Mouse (Mus musculus): Measurements from ENCODE around the gene Lig4. TPM values are rescaled to one million over a fixed set of nuclear protein-coding genes. Genes with fewer than 3 reads are reported as not detected.

Lig4 gene
- polyA plus RNA-seq (2015; fragmentation: Illumina TruSeq; extraction: RNeasy Lipid Tissue Mini Kit (QIAGEN cat#74804); ENCODE audit: low read depth, low replicate concordance), result 7.3 TPM

GRCm38 (mm10) chr8:9977573-9978314 lies at the start of gene Lig4, which contains the start of gene Abhd13:
Lig4 (minus strand) TSS chr8:9977686.
Abhd13 (plus strand) TSS chr8:9977707.

DNA sequence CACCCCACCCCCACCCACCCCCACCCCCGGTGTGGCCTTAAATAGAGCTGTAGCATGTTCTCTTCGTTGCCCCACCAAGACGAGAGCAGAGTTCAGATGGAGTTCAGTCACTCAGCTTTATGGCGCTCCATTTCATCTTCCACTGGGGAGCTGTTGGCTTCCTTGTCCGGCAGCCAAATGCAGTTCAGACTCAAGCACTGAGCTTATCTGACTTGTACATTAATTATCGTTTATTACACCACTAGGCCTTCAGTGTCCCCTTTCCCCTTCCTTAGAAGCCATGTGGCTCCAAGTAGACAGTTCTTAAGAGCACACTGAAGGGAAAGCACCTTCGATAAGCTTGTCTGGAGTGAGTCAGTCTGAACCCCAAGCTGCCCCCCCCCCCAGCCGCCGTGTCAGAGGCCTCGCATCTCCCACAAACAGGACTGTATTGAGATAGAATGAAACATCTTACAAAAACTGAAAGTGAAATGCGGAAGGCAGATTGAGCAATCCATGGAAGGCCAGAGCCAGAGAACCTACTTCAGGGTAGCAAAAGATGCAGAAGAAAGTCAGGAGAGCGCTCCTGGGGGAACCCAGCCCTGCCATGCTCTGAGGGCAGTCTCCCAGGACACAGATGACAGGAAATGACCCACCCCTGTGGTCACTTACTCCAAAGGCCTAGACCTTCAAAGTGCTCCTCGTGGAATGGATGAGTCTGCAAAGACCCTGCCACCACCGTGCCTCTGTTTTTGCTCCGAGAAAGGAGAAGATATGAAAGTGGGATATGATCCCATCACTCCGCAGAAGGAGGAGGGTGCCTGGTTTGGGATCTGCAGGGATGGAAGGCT lies 28.9 kb upstream of the Lig4 start, which contains the start of gene Tnfsf13b:
Gene Tnfsf13b (plus strand): TSS at position 312 of the 830 bp plus-strand sequence.

Other genes with a start within 250 kb of the Lig4 start
- gene Fam155a, start 206.5 kb downstream of the Lig4 start, polyA plus RNA-seq (2015; fragmentation: Illumina TruSeq; extraction: RNeasy Lipid Tissue Mini Kit (QIAGEN cat#74804); ENCODE audit: low read depth, low replicate concordance), result 54.5 TPM
- gene Gm10217, start 113.4 kb downstream of the Lig4 start, polyA plus RNA-seq (2015; fragmentation: Illumina TruSeq; extraction: RNeasy Lipid Tissue Mini Kit (QIAGEN cat#74804); ENCODE audit: low read depth, low replicate concordance), result not detected
- gene Abhd13, start within 50 bp of the Lig4 start, polyA plus RNA-seq (2015; fragmentation: Illumina TruSeq; extraction: RNeasy Lipid Tissue Mini Kit (QIAGEN cat#74804); ENCODE audit: low read depth, low replicate concordance), result 23.9 TPM
- gene Tnfsf13b, start 28.8 kb upstream of the Lig4 start, polyA plus RNA-seq (2015; fragmentation: Illumina TruSeq; extraction: RNeasy Lipid Tissue Mini Kit (QIAGEN cat#74804); ENCODE audit: low read depth, low replicate concordance), result 2.4 TPM
- 9.8 TPM for gene Myo16, start 176.2 kb upstream of the Lig4 start, polyA plus RNA-seq (2015; fragmentation: Illumina TruSeq; extraction: RNeasy Lipid Tissue Mini Kit (QIAGEN cat#74804); ENCODE audit: low read depth, low replicate concordance)